Mouse (Mus musculus): ENCODE results near the gene Smarca4. TPM values are rescaled to one million over a fixed set of nuclear protein-coding genes. Genes with fewer than 3 reads are reported as not detected.
A peak's percentile ranks its signal among the peaks of the same experiment; 100 is the strongest.

Gene Smarca4
- polyA plus RNA-seq, 1 experiment from 2014 or later, result 102 TPM

DNA sequence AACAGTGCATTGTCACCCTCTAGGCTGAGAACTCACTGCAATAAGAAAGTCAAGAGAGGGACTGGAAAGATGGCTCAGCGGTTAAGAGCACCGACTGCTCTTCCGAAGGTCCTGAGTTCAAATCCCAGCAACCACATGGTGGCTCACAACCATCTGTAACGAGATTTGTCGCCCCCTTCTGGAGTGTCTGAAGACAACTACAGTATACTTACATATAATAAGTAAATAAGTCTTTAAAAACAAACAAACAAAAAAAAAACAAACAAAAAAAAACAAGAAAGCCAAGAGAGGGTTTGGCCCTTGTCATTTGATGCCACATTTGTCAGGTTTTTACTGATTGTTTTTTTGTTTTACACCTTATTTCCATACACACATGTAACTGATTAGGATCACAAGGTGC, 11.8 kb upstream of the Smarca4 start:
- Histone ChIP-seq H3K27me3 (no peaks in the 10 kb centered on the region), H3K4me3 (no peak overlapping the region), H3K9me3 (no peaks in the 10 kb centered on the region), H3K4me1 (no peaks in the 10 kb centered on the region), H3K4me2 (no peak overlapping the region), H3K36me3 (no peaks in the 10 kb centered on the region), H3K9ac (no peak overlapping the region), H3K27ac (no peak overlapping the region)
- WGBS, result 72% methylated on average over 5 of the region's 5 CpGs
- no peak for ATAC-seq (ENCODE audit: insufficient number of reproducible peaks, insufficient read depth, low FRiP score, low TSS enrichment, low read depth)

DNA sequence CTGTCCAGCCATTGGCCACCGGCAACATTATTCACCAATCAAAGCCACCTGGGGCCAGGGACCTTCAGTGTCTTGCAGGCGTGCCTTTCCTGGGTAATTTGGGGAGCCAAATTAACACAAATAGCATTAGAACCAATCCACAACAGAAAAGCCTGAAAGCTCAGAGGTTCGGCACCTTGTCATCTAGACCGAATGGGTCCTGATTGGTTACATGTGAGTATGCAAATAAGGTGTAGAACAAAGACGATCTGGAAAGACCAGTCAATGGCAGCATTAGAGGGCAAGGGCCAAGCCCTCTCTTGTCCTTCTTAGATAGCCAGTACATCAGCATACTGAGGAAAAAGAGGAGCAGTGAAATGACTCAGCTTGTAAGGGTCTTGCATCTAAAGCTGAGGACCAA, 10.1 kb upstream of the Smarca4 start:
- Histone ChIP-seq H3K4me2 (no peak overlapping the region), H3K4me3 (no peak overlapping the region), H3K27ac (no peak overlapping the region), H3K9me3 (no peaks in the 10 kb centered on the region), H3K9ac (no peak overlapping the region), H3K4me1 (no peaks in the 10 kb centered on the region), H3K36me3 (no peaks in the 10 kb centered on the region), H3K27me3 (no peaks in the 10 kb centered on the region)
- ATAC-seq (ENCODE audit: insufficient number of reproducible peaks, insufficient read depth, low FRiP score, low TSS enrichment, low read depth), result no peak
- 66% methylated on average over 5 of the region's 5 CpGs for WGBS

DNA sequence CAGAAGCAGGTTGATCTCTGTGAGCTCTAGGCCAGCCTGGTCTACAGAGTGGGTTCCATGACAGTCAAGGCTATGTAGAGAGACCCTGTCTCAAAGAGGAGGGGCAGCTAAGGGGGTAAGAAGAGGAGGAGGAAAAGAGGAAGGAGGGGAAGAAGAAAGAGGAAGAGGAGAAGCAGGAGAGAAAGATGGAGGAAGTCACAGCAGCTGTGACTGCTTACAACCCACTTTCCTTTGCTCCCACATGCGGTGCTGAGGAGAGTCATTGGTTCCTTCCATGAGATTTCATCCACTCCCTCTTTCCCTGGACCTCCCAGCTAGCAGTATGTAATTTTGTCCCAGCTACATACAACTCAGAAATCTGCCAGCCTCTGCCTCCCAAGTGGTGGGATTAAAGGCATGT, 9.3 kb upstream of the Smarca4 start:
- ATAC-seq (ENCODE audit: insufficient number of reproducible peaks, insufficient read depth, low FRiP score, low TSS enrichment, low read depth), result no peak
- Histone ChIP-seq H3K4me3 (no peak overlapping the region), H3K27me3 (no peaks in the 10 kb centered on the region), H3K4me2 (no peak overlapping the region), H3K36me3 (no peaks in the 10 kb centered on the region), H3K27ac (no peak overlapping the region), H3K9me3 (no peaks in the 10 kb centered on the region), H3K9ac (no peak overlapping the region), H3K4me1 (no peaks in the 10 kb centered on the region)
- WGBS, result 76% methylated on average over 1 of the region's 1 CpGs

DNA sequence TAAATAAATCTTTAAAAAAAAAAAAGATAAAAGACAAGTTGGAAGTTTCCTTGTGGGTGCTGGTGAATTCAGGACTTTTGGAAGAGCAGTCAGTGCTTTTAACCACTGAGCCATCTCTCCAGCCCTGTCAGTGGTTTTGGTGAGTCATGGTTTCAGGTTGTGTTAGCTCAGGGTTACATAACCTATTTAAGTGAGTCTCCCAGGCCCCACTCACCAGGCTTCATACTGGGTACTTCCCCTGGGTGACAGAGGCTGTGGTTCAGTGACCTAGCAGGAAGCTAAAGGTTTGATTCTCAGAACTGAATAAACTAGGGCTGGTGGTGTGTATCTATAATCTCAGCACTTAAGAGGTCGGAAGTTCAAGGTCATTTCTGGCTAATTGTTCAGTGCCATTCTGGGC, 6.1 kb upstream of the Smarca4 start:
- H3K4me2 ChIP-seq, result no peak overlapping the region
- no peak overlapping the region for H3K27ac ChIP-seq
- no peak for ATAC-seq (ENCODE audit: insufficient number of reproducible peaks, insufficient read depth, low FRiP score, low TSS enrichment, low read depth)
- H3K4me1 ChIP-seq, result no peaks in the 10 kb centered on the region
- no peaks in the 10 kb centered on the region for H3K36me3 ChIP-seq
- no peak overlapping the region for H3K4me3 ChIP-seq
- H3K9ac ChIP-seq, result no peak overlapping the region
- no peaks in the 10 kb centered on the region for H3K9me3 ChIP-seq
- 88% methylated on average over 1 of the region's 1 CpGs for WGBS
- H3K27me3 ChIP-seq, result no peaks in the 10 kb centered on the region

DNA sequence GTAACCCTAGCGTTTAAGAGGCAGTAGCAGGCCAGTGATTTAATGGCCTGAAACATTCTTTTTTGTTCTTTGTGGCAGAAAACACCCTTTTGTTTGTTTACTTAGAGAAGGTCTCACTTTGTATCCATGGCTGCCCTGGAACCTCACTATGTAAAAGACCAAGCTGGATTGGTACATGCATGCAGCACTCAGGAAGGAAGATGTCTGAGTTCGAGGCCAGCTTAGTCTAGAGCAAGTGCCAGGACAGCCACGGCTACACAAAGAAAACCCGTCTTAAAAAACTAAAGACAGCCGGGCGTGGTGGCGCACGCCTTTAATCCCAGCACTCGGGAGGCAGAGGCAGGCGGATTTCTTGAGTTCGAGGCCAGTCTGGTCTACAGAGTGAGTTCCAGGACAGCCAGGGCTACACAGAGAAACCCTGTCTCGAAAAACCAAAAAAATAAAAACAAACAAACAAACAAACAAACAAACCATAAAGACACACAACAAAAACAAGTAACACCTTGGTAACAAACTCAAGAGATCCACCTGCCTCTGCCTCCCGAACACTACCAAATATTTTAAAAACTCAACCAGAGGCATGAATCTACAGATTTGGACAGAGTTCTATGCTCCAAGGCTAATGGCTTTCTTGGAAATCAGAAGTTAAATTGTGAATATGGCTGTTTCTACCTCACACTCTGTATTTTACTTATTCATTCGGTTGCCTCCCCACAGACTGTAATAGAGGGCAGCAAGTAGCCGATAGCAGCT, 929 bp upstream of the Smarca4 start:
- Histone ChIP-seq H3K27me3 (no peaks in the 10 kb centered on the region), H3K4me1 (peaks cover 19% of the 10 kb centered on the region), H3K9ac (peak overlapping the region; percentile 82), H3K4me2 (peak overlapping the region; percentile 71), H3K27ac (peak overlapping the region; percentile 97), H3K36me3 (peaks cover 11% of the 10 kb centered on the region), H3K9me3 (no peaks in the 10 kb centered on the region), H3K4me3 (peak overlapping the region; percentile 76)
- no peak for ATAC-seq (ENCODE audit: insufficient number of reproducible peaks, insufficient read depth, low FRiP score, low TSS enrichment, low read depth)
- WGBS, result 80% methylated on average over 15 of the region's 15 CpGs

DNA sequence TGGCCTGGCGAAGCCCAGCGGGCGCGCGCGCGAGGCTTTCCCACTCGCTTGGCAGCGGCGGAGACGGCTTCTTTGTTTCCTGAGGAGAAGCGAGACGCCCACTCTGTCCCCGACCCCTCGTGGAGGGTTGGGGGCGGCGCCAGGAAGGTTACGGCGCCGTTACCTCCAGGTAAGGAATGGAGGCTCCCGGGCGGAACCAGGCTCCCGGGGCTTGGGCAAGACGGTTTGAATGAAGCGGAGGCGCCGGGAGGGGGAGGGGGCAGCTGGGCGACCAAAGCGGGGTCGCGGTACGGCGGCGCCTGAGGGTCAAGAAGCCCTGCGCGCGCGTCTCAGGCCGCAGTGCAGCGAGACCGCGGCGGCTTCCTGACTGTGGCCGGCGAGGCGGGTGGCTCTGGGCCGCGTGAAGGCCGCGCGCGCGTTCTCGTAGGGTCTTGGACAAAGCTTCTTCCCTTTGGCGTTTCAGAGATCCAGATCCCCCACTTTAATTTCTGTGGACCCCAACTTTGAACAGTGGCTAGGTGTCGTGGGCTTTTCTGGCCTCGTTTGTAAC, 338 bp downstream of the Smarca4 start:
- WGBS, result under 1% methylated on average over 55 of the region's 57 CpGs
- Histone ChIP-seq H3K36me3 (peaks cover 17% of the 10 kb centered on the region), H3K27me3 (no peaks in the 10 kb centered on the region), H3K9me3 (no peaks in the 10 kb centered on the region), H3K4me2 (peak overlapping the region; percentile 71), H3K4me3 (peak overlapping the region; percentile 76), H3K9ac (peak overlapping the region; percentile 93), H3K27ac (peak overlapping the region; percentile 97), H3K4me1 (peaks cover 22% of the 10 kb centered on the region)
- peak; percentile 74 for ATAC-seq (ENCODE audit: insufficient number of reproducible peaks, insufficient read depth, low FRiP score, low TSS enrichment, low read depth)

DNA sequence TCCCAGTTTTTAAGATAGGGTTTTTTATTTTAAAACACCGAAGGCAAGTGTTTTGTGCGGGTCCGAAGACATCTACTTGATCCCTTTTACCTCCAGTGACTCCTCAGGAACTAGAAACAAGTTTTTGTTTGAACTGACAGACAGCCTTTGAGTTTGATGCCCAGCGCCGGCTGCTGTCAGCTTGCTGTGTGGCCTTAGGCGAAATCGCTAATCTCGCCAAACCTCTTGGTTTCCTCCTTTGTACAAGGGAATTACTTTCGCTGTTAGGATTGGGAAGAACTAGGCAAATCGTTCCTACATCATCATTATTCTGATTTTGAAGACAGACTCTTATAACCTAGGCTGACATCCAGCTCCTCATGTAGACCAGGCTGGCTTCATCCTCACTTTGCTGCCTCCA, 1.1 kb downstream of the Smarca4 start:
- ATAC-seq (ENCODE audit: insufficient number of reproducible peaks, insufficient read depth, low FRiP score, low TSS enrichment, low read depth), result no peak
- H3K36me3 ChIP-seq, result peaks cover 19% of the 10 kb centered on the region
- H3K9ac ChIP-seq, result peak overlapping the region; percentile 93
- peak overlapping the region; percentile 97 for H3K27ac ChIP-seq
- H3K9me3 ChIP-seq, result no peaks in the 10 kb centered on the region
- 2% methylated on average over 10 of the region's 10 CpGs for WGBS
- no peaks in the 10 kb centered on the region for H3K27me3 ChIP-seq
- peak overlapping the region; percentile 76 for H3K4me3 ChIP-seq
- H3K4me1 ChIP-seq, result peaks cover 22% of the 10 kb centered on the region
- H3K4me2 ChIP-seq, result peak overlapping the region; percentile 71

DNA sequence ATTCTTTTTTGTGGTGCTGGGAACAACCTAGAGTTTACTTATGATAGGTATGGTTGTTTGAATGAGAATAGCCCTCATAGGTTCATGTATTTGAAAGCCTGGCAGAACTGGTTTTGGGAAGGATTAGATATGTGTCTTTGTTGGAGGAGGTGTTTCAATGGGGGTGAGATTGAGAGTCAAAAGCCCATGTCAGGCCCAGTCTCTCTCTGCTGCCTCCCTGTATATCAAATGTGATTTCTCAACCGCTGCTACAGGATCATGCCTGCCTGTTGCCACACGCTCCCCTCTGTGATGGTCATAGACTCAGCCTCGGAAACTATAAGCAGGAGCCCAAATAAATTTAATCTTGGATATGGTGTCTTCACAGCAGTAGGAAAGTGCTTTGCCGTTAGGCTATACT, 4.3 kb downstream of the Smarca4 start:
- H3K4me3 ChIP-seq, result no peak overlapping the region
- no peak overlapping the region for H3K27ac ChIP-seq
- H3K9me3 ChIP-seq, result no peaks in the 10 kb centered on the region
- H3K36me3 ChIP-seq, result peaks cover 27% of the 10 kb centered on the region
- H3K4me1 ChIP-seq, result peaks cover 21% of the 10 kb centered on the region
- no peak overlapping the region for H3K9ac ChIP-seq
- H3K27me3 ChIP-seq, result no peaks in the 10 kb centered on the region
- 79% methylated on average over 4 of the region's 4 CpGs for WGBS
- no peak overlapping the region for H3K4me2 ChIP-seq
- no peak for ATAC-seq (ENCODE audit: insufficient number of reproducible peaks, insufficient read depth, low FRiP score, low TSS enrichment, low read depth)

DNA sequence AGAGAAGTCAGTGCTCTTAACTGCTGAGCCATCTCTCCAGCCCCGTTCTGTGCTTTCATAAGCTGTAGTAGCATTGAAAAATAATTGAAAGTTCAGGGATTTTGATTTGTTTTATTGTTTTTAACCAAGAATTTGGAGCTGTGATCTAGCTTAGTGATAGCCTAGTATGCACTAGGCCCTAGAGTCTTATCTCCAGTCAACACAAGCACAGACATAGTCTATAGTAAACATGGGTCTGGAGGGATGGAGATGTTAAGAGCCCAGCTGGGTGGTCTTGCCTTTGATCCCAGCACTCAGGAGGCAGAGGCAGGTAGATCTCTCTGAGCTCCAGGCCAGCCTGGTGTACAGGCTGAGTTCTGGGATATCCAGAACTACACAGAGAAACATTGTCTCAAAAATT, 6.7 kb downstream of the Smarca4 start:
- no peak overlapping the region for H3K27ac ChIP-seq
- no peak overlapping the region for H3K9ac ChIP-seq
- H3K4me2 ChIP-seq, result no peak overlapping the region
- H3K9me3 ChIP-seq, result no peaks in the 10 kb centered on the region
- no peak overlapping the region for H3K4me3 ChIP-seq
- peaks cover 29% of the 10 kb centered on the region for H3K36me3 ChIP-seq
- peaks cover 14% of the 10 kb centered on the region for H3K4me1 ChIP-seq
- ATAC-seq (ENCODE audit: insufficient number of reproducible peaks, insufficient read depth, low FRiP score, low TSS enrichment, low read depth), result no peak
- 91% methylated on average over 1 of the region's 1 CpGs for WGBS
- H3K27me3 ChIP-seq, result no peaks in the 10 kb centered on the region

DNA sequence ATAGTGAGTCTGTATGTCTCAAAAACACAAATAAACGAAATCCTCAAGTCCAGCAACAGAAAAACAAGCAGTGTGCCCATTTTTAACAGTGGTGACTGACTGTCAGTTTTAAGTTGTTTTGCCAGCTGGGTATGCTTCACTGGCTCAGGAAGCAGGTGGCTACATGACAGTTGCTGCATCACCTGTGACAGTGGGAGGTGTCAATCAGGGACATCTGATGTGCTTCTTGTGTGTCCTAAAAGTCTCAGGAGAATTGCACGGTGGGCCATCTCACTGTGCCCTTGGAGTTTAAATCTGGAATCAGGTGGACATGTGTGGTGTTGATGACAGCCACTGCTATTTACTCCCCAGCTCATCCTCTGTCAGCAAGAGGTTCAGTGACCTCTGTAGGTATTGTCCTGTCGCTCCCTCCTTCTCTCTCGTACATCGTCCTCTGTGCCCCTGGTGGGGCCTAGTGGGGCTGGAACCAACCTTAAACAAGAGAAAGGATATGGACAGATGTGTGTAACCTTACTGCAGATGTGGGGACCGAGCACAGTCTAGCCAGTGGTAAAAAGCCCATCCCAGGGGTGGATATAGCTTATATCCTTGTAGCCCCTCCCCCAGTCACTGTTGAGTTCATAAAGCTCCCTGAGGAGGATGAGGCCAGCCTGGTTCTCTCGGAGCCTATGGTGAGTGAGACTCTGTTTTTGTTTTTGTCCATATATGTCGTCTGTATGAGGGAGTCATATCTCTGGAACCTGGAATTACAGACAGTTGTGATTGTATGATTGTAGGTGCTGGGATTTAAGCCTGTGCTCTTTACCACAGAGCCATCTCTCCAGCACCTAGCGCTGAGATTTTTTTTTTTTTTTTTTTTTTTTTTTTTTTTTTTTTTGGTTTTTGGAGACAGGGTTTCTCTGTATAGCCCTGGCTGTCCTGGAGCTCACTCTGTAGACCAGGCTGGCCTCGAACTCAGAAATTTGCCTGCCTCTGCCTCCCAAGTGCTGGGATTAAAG, 9.7 kb downstream of the Smarca4 start:
- Histone ChIP-seq H3K4me3 (no peak overlapping the region), H3K9me3 (no peaks in the 10 kb centered on the region), H3K9ac (no peak overlapping the region), H3K27ac (no peak overlapping the region), H3K36me3 (peaks cover 22% of the 10 kb centered on the region), H3K27me3 (no peaks in the 10 kb centered on the region), H3K4me2 (no peak overlapping the region), H3K4me1 (no peaks in the 10 kb centered on the region)
- ATAC-seq (ENCODE audit: insufficient number of reproducible peaks, insufficient read depth, low FRiP score, low TSS enrichment, low read depth), result no peak
- WGBS, result 85% methylated on average over 10 of the region's 10 CpGs

DNA sequence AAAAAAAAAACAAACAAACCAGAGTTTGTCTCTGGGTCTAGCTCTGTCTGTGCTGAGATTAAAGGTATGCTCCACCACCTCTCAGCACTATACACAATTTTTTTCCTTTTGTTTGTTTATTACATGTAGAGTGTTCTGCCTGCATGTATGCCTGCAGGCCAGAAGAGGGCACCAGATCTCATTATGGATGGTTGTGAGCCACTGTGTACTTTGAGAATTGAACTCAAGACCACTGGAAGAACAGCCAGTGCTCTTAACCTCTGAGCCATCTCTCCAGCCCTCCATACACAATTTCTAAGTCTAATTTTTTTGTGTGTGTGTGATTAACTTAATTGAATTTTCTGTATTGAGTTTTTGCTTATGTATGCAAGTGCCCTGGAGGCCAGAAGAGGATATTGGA, 10.6 kb downstream of the Smarca4 start:
- Histone ChIP-seq H3K27ac (no peak overlapping the region), H3K9me3 (no peaks in the 10 kb centered on the region), H3K4me1 (no peaks in the 10 kb centered on the region), H3K9ac (no peak overlapping the region), H3K27me3 (no peaks in the 10 kb centered on the region), H3K4me3 (no peak overlapping the region), H3K4me2 (no peak overlapping the region), H3K36me3 (peaks cover 25% of the 10 kb centered on the region)
- no peak for ATAC-seq (ENCODE audit: insufficient number of reproducible peaks, insufficient read depth, low FRiP score, low TSS enrichment, low read depth)

Data from embryonic facial prominence, embryonic 13.5 days (tissue).